Mouse (Mus musculus) G1E (cell line): Measurements from ENCODE around the gene Gm37419.

ENCODE experiments used
- CTCF ChIP-seq: IDR thresholded peaks from 2 replicates; pipeline ENCODE4 v1.5.1; 2012; ENCODE audit warnings: low read depth, low read length, inconsistent platforms, mixed read lengths
- GATA1 ChIP-seq: IDR thresholded peaks from 2 replicates; pipeline ENCODE4 v1.6.1; 2012; ENCODE audit warnings: borderline replicate concordance, low read length, inconsistent platforms, mixed read lengths
- GATA2 ChIP-seq: IDR thresholded peaks from 2 replicates; pipeline ENCODE4 v1.6.1; 2012; ENCODE audit warnings: low read depth, low read length, inconsistent platforms, borderline replicate concordance
- TAL1 ChIP-seq: conservative IDR thresholded peaks from 2 replicates; pipeline ENCODE4 v1.6.1; 2012; ENCODE audit warnings: low read depth, low read length, inconsistent platforms, mixed read lengths

- TF ChIP-seq CTCF (no peak), GATA2 (no peak), TAL1 (no peak), GATA1 (no peak)
These were observed 22.2 kb upstream of the Gm37419 start for GRCm38 (mm10) chr16:23966066-23966465.
